Mouse (Mus musculus) heart, postnatal 10 days (tissue): ENCODE results near the gene Ttc9b. TPM values are rescaled to one million over a fixed set of nuclear protein-coding genes. Genes with fewer than 3 reads are reported as not detected.
"Not testable (repeated sequence)": the region's sequence is repeated elsewhere in the genome, so short reads cannot be mapped to it uniquely, and the experiment has no call there.

ENCODE experiments used
- DNase-seq, 2 experiments: peaks; one replicate each; pipeline ENCODE4 v3.0.0; 2021
- intact Hi-C: fragments of 180-260 bp; cut with DNase I; formaldehyde crosslinking; loops from one replicate; pipeline ENCODE4 v1.15.1; 2025
- total RNA-seq, 2 experiments: library from RNA; stranded (reverse); gene quantifications; 2 replicates each; pipeline ENCODE4 v1.2.3; 2021

The Ttc9b gene
- not detected for total RNA-seq

GRCm38 (mm10) chr7:27653681-27654437, at the start of gene Ttc9b:
Gene Ttc9b (plus strand): TSS chr7:27653915.
- intact Hi-C loops, result no loop called here
- DNase-seq, result peak; percentile 52 to 69

- no peak for DNase-seq
- intact Hi-C loops, result no loop called here
These were observed 48.9 kb upstream of the Ttc9b start for GRCm38 (mm10) chr7:27604661-27605348.

- intact Hi-C loops, result loop anchor here (2.0 kb wide), 1 partner anchor 13 kb away; no protein-coding TSS in a partner anchor
- DNase-seq, result peak; percentile 78 to 85
These were observed 48.0 kb upstream of the Ttc9b start for GRCm38 (mm10) chr7:27605499-27606285.

- intact Hi-C loops, result loop anchor here (2.0 kb wide), 1 partner anchor 14 kb away; no protein-coding TSS in a partner anchor
- no peak for DNase-seq
These were observed 47.0 kb upstream of the Ttc9b start for GRCm38 (mm10) chr7:27606481-27607254.

GRCm38 (mm10) chr7:27607580-27607979, 46.1 kb upstream of the Ttc9b start:
- intact Hi-C loops, result loop anchor here (2.0 kb wide), 1 partner anchor 15 kb away; no protein-coding TSS in a partner anchor
- peak; percentile 89 to 92 for DNase-seq

DNA sequence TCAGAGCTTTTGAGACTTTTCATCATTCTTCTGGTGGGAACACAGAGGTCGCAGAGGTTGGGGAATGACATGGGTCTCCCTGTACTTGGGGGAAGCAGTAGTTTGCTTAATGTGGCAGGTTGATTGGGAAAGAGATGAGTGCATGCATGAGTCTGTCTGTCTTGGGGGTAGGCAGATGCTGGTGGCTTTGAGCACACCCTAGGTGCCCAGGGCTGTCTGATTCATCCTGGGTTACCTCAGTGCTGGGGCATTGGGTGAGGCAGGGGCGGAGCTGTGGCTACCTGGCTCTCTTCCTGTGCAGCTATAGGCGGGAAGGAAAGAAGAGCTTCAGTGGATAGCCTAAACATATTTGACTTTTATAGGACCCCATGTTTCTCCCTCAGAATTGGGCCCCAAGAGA, 45.6 kb upstream of the Ttc9b start:
- intact Hi-C loops, result no loop called here
- no peak for DNase-seq

- intact Hi-C loops, result no loop called here
- peak; percentile 41 to 58 for DNase-seq
These were observed 44.4 kb upstream of the Ttc9b start for GRCm38 (mm10) chr7:27609285-27609684.

- intact Hi-C loops, result no loop called here
These were observed 44.0 kb upstream of the Ttc9b start for GRCm38 (mm10) chr7:27609688-27610087.

GRCm38 (mm10) chr7:27610370-27610769, 43.3 kb upstream of the Ttc9b start:
- intact Hi-C loops, result no loop called here
- no peak for DNase-seq

More at GRCm38 (mm10) chr7:27609688-27610087, 44.0 kb upstream of the Ttc9b start:
- no peak for DNase-seq

DNA sequence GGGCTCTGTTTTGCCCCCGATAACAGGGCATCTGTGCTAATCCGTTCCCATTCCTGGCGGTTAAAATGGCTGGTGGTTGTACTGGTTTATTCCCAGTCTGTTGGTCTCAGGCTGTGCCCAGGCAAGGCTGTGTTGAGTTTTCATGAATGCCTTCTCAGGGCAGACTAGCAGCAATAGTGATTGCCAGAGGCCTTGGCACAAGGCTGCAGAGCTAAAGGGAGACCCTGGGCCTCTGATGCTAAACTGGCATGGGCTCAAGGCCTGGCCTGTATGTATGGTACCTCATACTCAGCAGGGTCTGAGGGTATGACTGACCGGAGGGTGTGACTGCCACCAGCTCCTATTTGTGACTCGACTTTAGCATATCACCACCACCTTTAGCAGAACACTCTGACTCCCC, 42.8 kb upstream of the Ttc9b start:
- intact Hi-C loops, result no loop called here
- DNase-seq, result no peak

- intact Hi-C loops, result no loop called here
- peak; percentile 56 to 59 for DNase-seq
These were observed 40.8 kb upstream of the Ttc9b start for GRCm38 (mm10) chr7:27612940-27613339.

- DNase-seq, result no peak
- intact Hi-C loops, result no loop called here
These were observed 39.8 kb upstream of the Ttc9b start for GRCm38 (mm10) chr7:27613751-27614499.

GRCm38 (mm10) chr7:27621028-27621427, 32.7 kb upstream of the Ttc9b start:
- intact Hi-C loops, result no loop called here
- DNase-seq, result no peak

- no peak for DNase-seq
- intact Hi-C loops, result no loop called here
These were observed 31.5 kb upstream of the Ttc9b start for GRCm38 (mm10) chr7:27622234-27622633.

- intact Hi-C loops, result no loop called here
- DNase-seq, result no peak
These were observed 28.7 kb upstream of the Ttc9b start for GRCm38 (mm10) chr7:27624967-27625366.

DNA sequence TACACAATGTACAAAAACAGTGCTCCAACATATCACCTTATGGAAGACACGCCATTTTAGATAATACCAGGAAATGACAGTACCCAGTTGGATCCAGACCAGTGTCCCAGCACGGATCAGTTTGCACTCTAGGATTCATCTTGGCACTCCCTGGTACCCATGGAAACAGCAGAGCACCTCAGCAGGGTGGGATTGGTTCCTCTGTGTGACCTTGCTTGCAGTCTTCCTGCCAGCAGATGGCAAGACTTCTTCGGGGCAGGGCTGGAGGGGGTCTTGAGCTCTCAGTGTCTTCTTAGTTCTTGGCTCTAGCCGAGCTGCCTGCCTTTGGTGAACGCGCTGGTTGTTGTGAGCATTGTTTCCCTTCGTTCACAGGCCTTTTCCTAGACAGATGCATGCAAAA, 26.0 kb upstream of the Ttc9b start:
- intact Hi-C loops, result no loop called here
- DNase-seq, result no peak

- intact Hi-C loops, result no loop called here
- peak; percentile 38 to 44 for DNase-seq
These were observed 25.5 kb upstream of the Ttc9b start for GRCm38 (mm10) chr7:27628190-27628589.

DNA sequence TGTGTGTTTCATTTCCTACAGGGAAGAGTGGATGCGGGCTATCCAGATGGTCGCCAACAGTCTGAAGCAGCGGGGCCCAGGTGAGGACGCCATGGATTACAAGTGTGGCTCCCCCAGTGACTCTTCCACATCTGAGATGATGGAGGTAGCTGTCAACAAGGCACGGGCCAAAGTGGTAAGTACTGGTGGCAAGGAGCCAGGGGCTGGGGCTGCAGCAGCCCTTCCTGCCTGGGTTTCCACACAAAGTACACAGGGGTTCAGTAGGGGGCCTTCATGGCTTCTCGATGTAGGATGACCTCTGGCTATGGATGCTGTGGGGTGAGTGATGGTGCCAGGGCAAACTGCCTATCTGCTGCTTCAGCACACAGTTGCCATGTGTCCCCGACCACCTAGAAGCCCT, 24.9 kb upstream of the Ttc9b start:
- DNase-seq, intact Hi-C loops: not testable (repeated sequence)

DNA sequence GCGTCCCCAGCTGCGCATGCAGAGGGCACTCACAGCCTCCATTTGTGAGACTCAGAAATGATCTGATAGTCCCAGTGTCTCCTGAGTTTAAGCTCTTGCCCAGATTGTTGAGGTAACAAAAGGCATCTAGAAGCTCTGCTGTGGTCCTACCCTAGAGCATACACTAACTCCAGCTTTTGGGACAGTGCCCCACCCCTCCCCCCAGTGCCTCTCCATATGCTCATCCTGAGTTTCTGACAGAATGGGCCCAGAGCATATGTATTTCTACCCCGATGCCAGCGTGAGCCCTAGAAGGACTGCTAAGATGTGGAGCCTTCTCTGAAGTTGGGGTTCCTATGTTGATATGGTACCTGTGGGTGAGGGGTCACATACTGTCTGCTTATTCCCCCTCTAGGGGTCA, 22.3 kb upstream of the Ttc9b start:
- no peak for DNase-seq
- intact Hi-C loops, result no loop called here

- no peak for DNase-seq
- intact Hi-C loops, result no loop called here
These were observed 20.5 kb upstream of the Ttc9b start for GRCm38 (mm10) chr7:27633166-27633565.
